Mouse (Mus musculus) kidney, adult 8-10 months (tissue): ENCODE data around the gene Rabepk.
"Not testable (repeated sequence)": the region's sequence is repeated elsewhere in the genome, so short reads cannot be mapped to it uniquely, and the experiment has no call there.

Experiments used
- DNase-seq, 2 experiments: peaks; one replicate each; pipeline ENCODE4 v3.0.0; 2022

The Rabepk gene

DNA sequence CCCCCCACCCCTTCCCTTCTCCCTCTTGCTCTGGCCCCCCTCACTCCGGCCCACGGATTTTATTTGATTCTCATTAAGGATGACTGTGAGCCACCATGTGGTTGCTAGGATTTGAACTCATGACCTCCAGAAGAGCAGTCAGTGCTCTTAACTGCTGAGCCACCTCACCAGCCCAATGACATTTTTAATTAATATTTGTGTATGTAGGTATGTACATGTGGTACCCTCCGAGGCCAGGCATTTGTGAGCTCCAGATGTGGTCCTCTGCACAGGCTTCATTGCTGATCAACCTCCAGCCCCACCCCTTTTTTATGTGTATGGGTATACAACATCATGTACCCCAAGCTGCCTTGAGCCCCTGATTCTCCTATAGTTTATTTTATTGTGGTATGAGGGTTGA is 4.0 kb upstream of the Rabepk start:
- DNase-seq, result no peak

DNA sequence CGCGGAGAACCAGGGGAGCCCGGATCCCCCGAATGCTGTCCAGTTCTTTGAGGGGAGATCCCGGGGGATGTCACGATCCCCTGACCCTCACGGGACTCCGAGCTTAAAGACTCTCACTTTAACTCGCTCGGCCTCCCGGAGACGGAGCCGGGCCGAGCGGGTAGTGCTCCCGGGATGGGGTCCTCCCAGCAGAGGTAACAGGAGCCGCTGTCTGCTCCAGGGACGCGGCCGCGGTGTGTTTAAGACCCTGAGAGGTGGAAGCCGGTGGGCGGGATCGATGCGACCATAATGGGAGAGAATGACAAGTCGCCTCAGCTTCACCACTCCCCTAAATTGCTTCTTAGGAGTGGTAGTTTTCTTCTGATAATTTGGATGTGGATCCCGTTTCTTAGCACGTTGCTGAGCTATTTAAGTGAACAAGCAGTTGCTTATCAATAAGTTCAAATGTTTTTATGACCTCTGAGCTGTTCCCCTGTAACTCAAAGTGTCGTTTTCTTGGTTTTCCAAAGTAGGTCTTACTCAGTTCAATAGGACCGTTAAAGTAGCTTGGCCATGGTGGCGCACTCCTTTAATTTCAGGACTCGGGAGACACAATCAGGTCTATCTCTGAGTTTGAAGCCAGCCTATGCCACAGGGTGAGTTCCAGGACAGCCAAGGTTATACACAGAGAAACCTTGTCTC is 3.0 kb upstream of the Rabepk start:
- DNase-seq, result peak; percentile 25 to 32

DNA sequence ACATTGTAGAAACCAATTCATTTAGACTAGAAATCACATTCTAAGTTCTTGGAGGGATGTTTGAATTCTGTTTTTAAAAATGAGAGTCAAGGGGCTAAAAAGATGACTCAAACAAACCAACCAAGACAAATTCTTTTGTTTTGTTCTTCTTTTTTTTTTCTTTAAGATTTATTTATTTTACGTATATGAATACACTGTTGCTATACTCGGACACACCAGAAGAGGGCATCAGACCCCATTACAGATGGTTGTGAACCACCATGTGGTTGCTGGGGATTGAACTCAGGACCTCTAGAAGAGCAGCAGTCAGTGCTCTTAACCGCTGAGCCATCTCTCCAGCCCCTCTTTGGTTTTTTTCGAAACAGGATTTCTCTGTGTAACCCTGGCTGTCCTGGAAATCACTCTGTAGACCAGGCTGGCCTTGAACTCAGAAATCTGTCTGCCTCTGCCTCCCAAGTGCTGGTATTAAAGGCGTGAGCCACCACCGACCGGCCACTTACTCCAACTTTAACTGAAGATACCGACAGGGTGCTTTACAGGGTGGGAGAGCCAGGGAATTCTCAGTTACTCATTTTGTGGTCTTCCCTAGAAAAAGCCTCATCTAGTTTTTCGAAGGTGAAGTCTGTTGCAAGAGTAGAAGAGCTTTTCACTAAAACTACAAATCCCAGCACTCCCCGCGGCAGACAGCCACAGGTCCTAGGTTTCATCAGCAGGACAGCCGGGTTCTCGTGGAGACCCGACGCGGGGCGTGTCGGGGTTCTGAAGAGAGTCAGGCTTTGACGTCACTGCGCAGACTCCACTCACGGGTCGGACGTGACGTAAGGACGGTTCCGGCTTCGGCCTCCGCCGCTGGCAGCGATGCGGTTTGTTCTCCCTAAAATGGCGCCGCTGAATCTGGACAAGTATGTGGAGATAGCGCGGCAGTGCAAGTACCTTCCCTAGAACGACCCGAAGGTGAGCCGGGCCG is 2.1 kb upstream of the Rabepk start:
- peak; percentile 98 for DNase-seq

DNA sequence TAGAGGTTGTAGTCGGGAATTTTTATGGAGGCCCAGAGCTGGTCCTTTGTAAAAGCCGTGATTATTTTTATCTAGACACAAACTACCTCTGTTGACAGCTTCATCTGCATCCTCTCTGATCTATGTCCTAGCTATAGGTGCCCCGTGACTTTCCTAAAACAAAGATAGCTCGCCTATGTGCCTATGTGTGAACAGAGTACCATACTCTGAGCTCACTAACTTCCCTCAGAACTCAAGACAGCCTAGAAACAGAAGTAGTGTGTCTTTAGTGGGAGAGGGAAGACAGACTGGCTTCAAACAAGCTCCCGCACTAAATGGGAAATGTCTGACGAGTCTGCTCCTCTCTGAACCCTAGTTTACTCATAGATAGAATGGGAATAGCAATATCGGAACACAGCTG is 659 bp upstream of the Rabepk start:
- DNase-seq, result no peak

DNA sequence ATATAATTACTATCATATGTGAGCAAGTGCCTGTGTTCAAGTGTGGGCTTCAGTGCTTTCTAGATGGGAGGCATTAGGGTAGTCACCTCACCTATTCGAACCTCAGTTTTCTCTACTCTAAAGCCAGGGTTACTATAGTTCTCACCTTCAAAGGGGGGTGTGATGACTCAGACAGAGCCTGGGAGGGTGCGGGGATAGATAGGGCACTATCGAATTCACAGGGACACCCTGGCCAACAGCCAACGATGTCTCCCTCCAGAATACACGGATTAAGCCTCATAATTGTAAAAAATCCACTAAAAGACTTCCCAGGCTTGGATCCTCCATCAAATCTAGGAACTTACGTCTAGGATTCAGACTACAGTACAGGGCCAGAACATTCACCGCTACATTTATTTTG is 4.3 kb downstream of the Rabepk start:
- no peak for DNase-seq

DNA sequence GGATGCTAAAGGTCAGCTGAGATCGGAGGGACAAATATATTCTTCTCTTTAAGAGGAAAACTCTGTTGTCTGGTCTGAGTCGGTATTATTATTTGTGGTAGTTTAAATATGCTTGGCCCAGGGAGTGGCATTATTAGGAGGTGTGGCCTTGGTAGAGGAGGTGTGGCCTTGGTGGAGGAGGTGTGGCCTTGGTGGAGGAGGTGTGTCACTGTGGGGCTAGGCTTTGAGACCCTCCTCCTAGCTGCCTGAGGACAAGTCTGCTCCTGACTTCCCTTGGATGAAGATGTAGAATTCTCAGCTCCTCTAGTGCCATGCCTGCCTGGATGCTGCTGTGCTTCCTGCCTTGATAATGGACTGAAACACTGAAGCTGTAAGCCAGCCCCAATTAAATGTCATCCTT is 5.2 kb downstream of the Rabepk start:
- no peak for DNase-seq

DNA sequence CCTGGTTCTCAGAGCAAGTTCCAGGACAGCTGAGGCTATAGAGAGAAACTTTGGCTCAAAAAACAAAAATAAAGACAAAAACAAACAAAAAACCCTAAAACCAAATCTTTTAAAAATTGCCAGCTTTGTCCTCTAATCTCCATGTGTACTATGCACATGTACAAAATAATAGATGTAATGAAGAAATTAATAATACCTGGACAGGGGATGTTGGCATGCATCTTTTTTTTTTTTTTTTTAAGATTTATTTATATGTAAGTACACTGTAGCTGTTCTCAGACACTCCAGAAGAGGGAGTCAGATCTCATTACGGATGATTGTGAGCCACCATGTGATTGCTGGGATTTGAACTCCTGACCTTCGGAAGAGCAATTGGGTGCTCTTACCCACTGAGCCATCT is 7.2 kb downstream of the Rabepk start:
- DNase-seq, result not testable (repeated sequence)

DNA sequence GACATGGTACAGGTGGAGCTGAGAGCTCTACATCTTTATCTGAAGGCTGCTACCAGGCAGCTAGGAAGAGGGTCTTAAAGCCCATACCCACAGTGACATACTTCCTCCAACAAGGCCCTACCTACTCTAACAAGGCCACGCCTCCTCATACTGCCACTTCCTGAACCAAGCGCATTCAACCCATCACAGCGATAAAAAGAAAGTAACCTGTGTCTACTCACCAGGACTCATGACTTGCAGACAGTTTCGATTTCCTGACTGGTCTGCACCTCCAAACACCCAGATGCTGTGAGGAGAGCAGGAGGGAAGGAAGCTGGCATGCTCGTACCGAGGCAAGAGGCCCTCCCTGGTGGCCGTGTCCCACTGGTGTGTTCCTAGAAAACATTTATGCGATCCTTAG is 9.4 kb downstream of the Rabepk start:
- no peak for DNase-seq

DNA sequence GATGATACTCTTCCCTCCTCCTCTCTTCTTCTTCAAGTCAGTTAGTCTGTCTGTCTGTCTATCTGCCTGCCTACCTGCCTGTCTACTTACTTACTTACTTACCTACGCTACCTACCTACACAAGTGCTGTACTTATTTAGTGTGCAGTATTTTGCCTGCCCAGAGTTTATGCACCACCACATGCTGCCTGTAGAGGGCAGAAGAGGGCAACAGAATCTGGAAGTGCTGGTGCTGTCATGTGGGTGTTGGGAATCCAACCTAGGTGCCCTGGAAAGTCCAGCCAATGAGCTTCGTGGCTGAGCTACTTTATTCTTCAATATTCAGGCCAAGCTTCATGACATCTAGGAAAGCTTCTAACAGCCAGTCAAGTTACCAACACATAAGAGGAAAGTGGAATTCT is 15.6 kb downstream of the Rabepk start:
- peak; percentile 23 to 61 for DNase-seq

DNA sequence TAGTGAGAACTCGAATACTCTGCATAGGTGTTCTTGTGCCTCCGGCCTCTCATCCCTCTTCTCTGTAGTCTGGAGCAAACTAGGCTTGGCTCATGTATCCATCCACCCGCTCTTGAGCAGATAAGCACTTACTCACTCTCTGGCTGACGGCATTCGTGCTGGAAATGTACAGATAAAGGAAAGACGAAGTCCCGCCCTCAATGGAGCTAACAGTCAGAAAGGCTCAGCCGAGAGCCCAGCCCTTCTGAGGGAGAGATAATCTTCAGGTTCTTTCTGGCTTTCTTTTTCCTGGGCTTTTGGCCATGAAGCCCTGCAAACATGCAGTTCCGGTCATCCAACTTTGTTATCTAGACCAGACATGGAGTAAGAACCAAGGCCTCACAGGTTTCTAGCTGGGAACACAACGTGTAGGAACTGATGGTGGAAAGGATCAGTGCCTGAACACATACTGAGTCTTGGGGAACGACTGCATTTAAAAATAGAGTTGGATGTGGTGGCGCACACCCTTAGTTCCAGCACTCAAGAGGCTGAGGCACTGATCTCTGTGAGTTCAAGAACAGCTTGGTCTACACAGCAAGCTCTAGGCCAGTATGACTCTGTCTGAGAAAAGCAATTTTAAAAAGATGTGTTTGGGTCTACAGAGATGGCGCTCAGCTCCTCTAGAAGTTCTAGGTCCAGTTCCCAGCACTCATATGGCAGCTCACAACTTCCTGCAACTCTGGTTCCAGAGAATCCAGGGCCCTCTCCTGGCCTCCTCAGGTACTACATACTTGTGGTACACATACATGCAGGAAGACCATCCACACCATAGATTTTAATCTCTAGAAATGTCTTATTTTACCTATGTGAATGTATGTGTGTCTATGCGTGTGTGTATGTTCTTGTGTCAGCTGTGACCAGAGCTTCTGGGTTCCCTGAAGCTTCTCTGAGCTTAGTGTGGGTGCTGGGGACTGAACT is 16.4 kb downstream of the Rabepk start:
- no peak for DNase-seq

DNA sequence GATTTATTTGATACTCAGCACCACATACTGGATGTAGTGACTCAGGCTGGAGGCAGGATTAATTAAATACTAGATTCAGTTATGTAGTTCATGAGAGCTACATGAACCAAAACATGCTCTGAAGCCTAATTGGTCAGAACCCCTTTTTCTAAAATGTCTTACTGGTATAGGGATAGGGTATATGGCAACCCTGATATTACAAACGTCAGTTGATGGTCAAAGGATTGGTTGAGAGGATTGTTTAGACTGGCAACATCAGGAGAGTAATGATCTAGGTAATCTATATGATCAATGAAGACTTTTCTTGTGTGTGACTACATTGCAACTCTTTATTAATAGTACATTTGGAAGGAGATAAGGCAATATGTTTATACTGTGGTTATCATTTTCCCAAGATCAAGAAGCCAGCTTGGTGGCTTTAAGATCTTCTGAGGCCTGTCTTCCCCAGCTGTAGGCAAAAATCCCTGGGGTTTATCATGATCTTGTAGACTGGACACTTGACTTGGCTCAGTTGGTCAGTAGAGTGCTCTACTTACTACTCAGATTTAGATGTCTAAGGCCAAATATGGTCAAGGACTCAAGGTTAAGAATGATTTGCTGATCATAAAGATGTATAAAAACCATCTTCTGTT is 22.4 kb downstream of the Rabepk start:
- DNase-seq, result no peak

DNA sequence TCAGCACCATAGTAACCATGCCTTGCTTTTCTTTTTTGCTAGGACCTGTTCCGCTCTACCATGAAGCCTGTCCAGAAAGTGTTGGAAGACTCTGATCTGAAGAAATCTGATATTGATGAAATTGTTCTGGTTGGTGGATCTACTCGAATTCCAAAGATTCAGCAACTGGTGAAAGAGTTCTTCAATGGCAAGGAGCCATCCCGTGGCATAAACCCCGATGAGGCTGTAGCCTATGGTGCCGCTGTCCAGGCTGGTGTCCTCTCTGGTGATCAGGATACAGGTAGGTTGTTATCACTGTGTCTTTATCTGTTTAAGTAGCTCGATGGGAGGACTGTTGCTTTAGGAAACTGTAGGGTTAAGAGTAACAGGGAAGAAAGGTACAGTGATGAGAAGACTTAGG is 25.2 kb downstream of the Rabepk start:
- DNase-seq, result no peak

DNA sequence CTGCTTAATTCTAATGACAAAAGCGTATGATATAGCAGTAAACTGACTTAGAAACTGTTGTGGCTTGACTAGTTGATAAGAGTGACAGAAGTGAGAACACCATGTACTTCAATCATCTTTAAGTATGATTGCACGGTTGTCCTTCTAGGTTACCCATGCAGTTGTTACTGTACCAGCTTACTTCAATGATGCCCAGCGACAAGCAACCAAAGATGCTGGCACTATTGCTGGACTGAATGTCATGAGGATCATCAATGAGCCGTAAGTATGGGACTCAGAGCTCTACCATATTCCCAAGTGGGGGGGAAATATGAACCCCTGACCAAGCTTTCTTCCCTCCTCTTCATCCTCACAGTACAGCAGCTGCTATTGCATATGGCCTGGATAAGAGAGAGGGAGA is 26.0 kb downstream of the Rabepk start:
- DNase-seq, result no peak

DNA sequence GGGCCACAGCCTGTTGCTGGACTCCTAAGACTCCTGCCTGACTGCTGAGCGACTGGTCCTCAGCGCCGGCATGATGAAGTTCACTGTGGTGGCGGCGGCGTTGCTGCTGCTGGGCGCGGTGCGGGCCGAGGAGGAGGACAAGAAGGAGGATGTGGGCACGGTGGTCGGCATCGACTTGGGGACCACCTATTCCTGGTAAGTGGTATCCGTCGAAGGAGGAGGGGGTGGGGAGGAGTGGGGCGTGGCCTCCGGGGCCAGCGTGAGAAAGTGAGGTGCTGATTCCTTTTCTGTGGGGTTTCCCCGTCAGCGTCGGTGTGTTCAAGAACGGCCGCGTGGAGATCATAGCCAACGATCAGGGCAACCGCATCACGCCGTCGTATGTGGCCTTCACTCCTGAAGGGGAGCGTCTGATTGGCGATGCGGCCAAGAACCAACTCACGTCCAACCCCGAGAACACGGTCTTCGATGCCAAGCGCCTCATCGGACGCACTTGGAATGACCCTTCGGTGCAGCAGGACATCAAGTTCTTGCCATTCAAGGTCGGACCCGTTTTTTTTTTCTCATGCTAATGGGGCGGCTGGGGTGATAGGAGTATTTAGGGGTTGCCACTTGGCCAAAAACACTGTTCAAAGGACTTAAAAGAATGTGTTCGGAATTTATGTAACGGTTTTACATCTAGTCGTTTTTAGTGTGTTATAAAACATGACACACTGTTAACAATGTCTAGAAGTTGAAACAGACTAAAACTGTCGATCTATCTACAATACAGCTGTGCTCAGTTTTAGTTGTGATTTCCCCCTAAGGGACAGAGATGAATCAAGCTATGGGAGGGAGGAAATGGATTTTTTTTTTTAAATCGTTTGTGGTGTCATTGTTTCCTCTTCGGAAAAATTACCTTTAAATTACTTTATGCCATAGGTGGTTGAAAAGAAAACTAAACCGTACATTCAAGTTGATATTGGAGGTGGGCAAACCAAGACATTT is 27.2 kb downstream of the Rabepk start:
- DNase-seq, result peak in 1 of 2 experiments; percentile 27

DNA sequence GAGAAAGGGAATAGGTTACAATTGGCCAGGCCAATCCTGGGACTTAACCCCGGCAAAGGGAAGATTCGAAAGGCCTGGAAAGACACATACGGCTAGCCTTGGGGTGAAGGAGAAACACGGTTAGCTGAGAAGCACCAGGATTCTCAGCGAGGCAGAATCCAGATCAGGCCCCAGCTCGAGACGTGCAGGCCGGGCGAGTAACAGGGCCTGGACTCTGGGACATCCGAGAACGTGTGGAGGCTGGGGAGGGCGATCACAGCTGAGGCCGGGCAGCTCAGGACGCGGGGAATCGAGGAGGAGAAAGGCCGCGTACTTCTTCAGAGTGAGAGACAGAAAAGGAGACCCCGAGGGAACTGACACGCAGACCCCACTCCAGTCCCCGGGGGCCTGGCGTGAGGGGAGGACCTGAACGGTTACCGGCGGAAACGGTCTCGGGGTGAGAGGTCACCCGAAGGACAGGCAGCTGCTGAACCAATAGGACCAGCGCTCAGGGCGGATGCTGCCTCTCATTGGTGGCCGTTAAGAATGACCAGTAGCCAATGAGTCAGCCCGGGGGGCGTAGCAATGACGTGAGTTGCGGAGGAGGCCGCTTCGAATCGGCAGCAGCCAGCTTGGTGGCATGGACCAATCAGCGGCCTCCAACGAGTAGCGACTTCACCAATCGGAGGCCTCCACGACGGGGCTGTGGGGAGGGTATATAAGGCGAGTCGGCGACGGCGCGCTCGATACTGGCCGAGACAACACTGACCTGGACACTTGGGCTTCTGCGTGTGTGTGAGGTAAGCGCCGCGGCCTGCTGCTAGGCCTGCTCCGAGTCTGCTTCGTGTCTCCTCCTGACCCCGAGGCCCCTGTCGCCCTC is 28.1 kb downstream of the Rabepk start, which contains the start of gene Hspa5:
Hspa5 (plus strand) TSS at position 603 of the 859 bp plus-strand sequence.
- peak; percentile 100 for DNase-seq

DNA sequence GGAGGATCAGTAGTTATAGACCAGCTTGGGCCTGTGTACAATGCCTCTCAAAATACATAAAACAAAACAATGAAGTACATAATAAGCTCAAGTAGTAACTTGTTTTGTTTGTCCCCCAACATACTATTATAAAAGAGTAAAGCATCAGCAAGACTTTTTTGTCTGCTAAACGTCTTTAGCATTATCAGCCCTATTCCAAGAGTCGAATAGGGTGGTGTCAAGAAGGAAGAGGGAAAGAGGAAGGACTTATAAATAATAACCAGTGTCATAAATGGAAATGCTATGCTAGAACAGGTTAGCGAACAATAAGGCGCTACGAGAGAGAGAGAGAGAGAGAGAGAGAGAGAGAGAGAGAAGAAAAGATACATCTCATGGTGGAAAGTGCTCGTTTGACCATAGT is 28.8 kb downstream of the Rabepk start:
- no peak for DNase-seq

DNA sequence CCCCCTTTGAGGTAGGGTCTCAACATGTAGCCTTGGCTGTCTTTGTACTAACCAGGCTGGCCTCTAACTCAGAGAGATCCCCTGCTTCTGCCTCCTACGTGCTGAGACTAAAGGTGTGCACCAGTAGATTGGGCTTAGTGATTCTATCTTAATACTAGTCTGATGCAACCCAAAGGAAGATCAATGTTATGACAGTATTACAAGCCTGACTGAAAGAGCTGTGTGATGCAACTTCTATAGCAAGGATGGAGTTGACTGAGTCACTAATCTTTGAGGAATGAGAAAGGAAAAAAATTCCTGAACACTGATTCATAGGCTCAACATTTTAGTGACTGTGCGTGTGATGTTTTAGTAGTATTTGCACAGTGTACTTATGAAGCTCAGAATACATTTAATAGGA is 29.7 kb downstream of the Rabepk start:
- no peak for DNase-seq

DNA sequence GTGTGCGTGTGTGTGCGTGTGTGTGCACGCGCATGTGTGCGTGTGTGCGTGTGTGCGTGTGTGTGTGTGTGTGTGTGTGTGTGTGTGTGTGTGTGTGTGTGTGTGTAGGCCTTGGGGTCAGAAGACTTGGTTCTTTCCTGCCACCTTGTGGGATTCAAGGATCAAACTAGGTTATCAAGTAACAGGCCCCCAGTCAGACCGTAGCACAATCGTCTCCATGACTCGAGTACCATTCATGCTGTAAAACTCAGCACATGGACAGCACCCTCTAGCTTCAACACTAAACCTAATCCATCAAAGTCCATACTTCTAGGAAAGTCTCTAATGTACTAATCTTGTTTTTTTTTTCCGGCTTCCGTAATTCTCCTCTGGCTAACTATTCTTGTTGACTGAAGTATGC is 34.9 kb downstream of the Rabepk start:
- DNase-seq, result no peak

DNA sequence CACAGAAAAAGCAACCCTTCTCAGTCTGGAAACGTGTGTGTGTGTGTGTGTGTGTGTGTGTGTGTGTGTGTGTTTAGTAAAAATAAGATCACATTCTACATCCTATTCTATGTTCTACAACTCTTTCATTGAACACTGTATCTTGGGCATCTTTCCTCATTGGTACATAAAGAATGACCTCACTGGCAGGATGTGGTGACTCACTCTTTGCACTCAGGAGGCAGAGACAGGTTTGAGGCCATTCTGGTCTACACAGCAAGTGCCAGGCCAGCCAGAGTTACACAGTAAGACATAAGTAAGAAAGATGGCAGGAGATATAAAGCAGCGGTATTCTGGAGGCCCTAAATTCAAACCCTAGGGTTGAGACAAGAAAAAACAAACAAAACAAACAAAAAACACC is 36.8 kb downstream of the Rabepk start:
- DNase-seq, result no peak

DNA sequence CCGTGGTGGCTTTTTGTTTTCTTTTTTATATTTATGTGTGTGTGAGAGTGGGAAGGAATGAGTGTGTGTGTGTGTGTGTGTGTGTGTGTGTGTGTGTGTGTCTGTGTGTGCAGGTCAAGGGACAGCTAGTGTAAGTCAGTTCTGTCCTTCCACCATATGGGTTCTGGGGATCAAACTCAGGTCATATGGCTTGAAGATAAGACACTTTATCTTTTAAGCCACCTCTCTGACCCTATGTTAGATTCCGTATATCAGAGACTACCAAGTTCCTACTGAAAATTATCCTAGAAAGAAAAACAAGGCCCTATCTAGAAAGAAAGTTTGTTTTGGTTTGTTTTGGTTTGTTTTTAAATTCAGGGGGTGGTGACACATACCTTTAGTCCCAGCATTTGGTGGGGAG is 37.5 kb downstream of the Rabepk start:
- no peak for DNase-seq
